Mouse (Mus musculus) left cerebral cortex, adult 11 months (tissue): Measurements from ENCODE around the gene Fkbp15.

Experiments used
- DNase-seq: peaks from one replicate; pipeline ENCODE4 v3.0.0; 2022; ENCODE audit warnings: low spot score

The Fkbp15 gene

GRCm38 (mm10) chr4:62372818-62373520 lies 12.6 kb upstream of the Fkbp15 start:
- no peak for DNase-seq

GRCm38 (mm10) chr4:62372410-62372809 lies 12.1 kb upstream of the Fkbp15 start:
- no peak for DNase-seq

- no peak for DNase-seq
These were observed 8.7 kb upstream of the Fkbp15 start for GRCm38 (mm10) chr4:62369091-62369490.

- no peak for DNase-seq
These were observed 7.2 kb upstream of the Fkbp15 start for GRCm38 (mm10) chr4:62367586-62367985.

- DNase-seq: no peak
These were observed 5.9 kb upstream of the Fkbp15 start for GRCm38 (mm10) chr4:62366291-62366690.

GRCm38 (mm10) chr4:62364299-62364698 lies 4.0 kb upstream of the Fkbp15 start:
- no peak for DNase-seq

- DNase-seq: no peak
These were observed 2.1 kb upstream of the Fkbp15 start for GRCm38 (mm10) chr4:62362437-62362836.

GRCm38 (mm10) chr4:62361997-62362396 lies 1.6 kb upstream of the Fkbp15 start:
- DNase-seq: no peak

- no peak for DNase-seq
These were observed 1.2 kb upstream of the Fkbp15 start for GRCm38 (mm10) chr4:62361571-62361970.

- no peak for DNase-seq
These were observed 582 bp upstream of the Fkbp15 start for GRCm38 (mm10) chr4:62360805-62361455.

GRCm38 (mm10) chr4:62359256-62359775 lies 1.0 kb downstream of the Fkbp15 start:
- no peak for DNase-seq

GRCm38 (mm10) chr4:62357631-62358148 lies 2.7 kb downstream of the Fkbp15 start:
- DNase-seq: no peak

- no peak for DNase-seq
These were observed 11.0 kb downstream of the Fkbp15 start for GRCm38 (mm10) chr4:62349371-62349770.

GRCm38 (mm10) chr4:62348329-62348705 lies 12.0 kb downstream of the Fkbp15 start:
- DNase-seq: no peak

GRCm38 (mm10) chr4:62347605-62348328 lies 12.6 kb downstream of the Fkbp15 start:
- no peak for DNase-seq

- DNase-seq: no peak
These were observed 14.5 kb downstream of the Fkbp15 start for GRCm38 (mm10) chr4:62345827-62346226.

- DNase-seq: no peak
These were observed 16.3 kb downstream of the Fkbp15 start for GRCm38 (mm10) chr4:62344000-62344399.

- no peak for DNase-seq
These were observed 21.8 kb downstream of the Fkbp15 start for GRCm38 (mm10) chr4:62338536-62338935.

GRCm38 (mm10) chr4:62331977-62332376 lies 28.4 kb downstream of the Fkbp15 start:
- DNase-seq: no peak

- no peak for DNase-seq
These were observed 31.2 kb downstream of the Fkbp15 start for GRCm38 (mm10) chr4:62328941-62329660.

GRCm38 (mm10) chr4:62326111-62326510 lies 34.2 kb downstream of the Fkbp15 start:
- no peak for DNase-seq

GRCm38 (mm10) chr4:62322684-62323083 lies 37.7 kb downstream of the Fkbp15 start:
- DNase-seq: no peak
